Mouse (Mus musculus) bone marrow macrophage, adult 2 months (primary cell): ENCODE measurements around the gene Cadm2. TPM values are rescaled to one million over a fixed set of nuclear protein-coding genes. Genes with fewer than 3 reads are reported as not detected.

ENCODE experiments used
- H3K27ac ChIP-seq: 2 replicates; pipeline ENCODE4 v1.5.1; 2012; ENCODE audit warnings: low read depth, low read length; ENCODE audit not compliant: insufficient read depth
- H3K4me1 ChIP-seq: 2 replicates; pipeline ENCODE4 v1.6.1; 2012; ENCODE audit warnings: low read length; ENCODE audit not compliant: control insufficient read depth, insufficient read depth
- H3K4me3 ChIP-seq: 2 replicates; pipeline ENCODE4 v1.5.1; 2012; ENCODE audit warnings: mild to moderate bottlenecking, low read length, moderate library complexity; ENCODE audit not compliant: insufficient read depth
- CTCF ChIP-seq: IDR thresholded peaks from 2 replicates; pipeline ENCODE4 v1.5.1; 2012; ENCODE audit warnings: low read depth, mild to moderate bottlenecking, low read length, moderate library complexity
- POLR2A ChIP-seq: IDR thresholded peaks from 2 replicates; pipeline ENCODE4 v1.6.1; 2012; ENCODE audit warnings: mild to moderate bottlenecking, low read depth, low read length, borderline replicate concordance
- polyA plus RNA-seq: library from polyadenylated mRNA; stranded (reverse); fragments of >200 nt; gene quantifications from 2 replicates; pipeline ENCODE4 v1.2.4, GENCODE M21; 2012; ENCODE audit not compliant: missing spikeins, insufficient read depth, insufficient read length

Gene Cadm2
- polyA plus RNA-seq, 1 experiment = not detected

GRCm38 (mm10) chr16:67347561-67347960 lies 273.1 kb downstream of the Cadm2 start:
- Histone ChIP-seq H3K27ac (no peak overlapping the region), H3K4me1 (no peaks in the 10 kb centered on the region), H3K4me3 (no peak overlapping the region)
- TF ChIP-seq POLR2A = no peak
- no peak for TF ChIP-seq CTCF

GRCm38 (mm10) chr16:67346621-67347290 lies 274.0 kb downstream of the Cadm2 start:
- TF ChIP-seq POLR2A = no peak
- no peak for TF ChIP-seq CTCF
- Histone ChIP-seq H3K4me3 (no peak overlapping the region), H3K27ac (no peak overlapping the region), H3K4me1 (no peaks in the 10 kb centered on the region)

GRCm38 (mm10) chr16:67344194-67344593 lies 276.5 kb downstream of the Cadm2 start:
- H3K27ac ChIP-seq = no peak overlapping the region

GRCm38 (mm10) chr16:67311033-67311432 lies 309.7 kb downstream of the Cadm2 start:
- Histone ChIP-seq H3K27ac (no peak overlapping the region), H3K4me1 (no peaks in the 10 kb centered on the region), H3K4me3 (no peak overlapping the region)
- TF ChIP-seq CTCF = no peak
- no peak for TF ChIP-seq POLR2A

More at GRCm38 (mm10) chr16:67344194-67344593, 276.5 kb downstream of the Cadm2 start:
- no peak overlapping the region for H3K4me3 ChIP-seq
- TF ChIP-seq POLR2A = no peak
- TF ChIP-seq CTCF = no peak
- H3K4me1 ChIP-seq = no peaks in the 10 kb centered on the region

GRCm38 (mm10) chr16:67284664-67285063 lies 336.0 kb downstream of the Cadm2 start:
- Histone ChIP-seq H3K4me1 (no peaks in the 10 kb centered on the region), H3K4me3 (no peak overlapping the region), H3K27ac (no peak overlapping the region)
- no peak for TF ChIP-seq POLR2A
- no peak for TF ChIP-seq CTCF

GRCm38 (mm10) chr16:67243598-67243997 lies 377.1 kb downstream of the Cadm2 start:
- Histone ChIP-seq H3K4me3 (no peak overlapping the region), H3K4me1 (no peaks in the 10 kb centered on the region), H3K27ac (no peak overlapping the region)
- no peak for TF ChIP-seq CTCF
- TF ChIP-seq POLR2A = no peak

- Histone ChIP-seq H3K27ac (no peak overlapping the region), H3K4me3 (no peak overlapping the region), H3K4me1 (no peaks in the 10 kb centered on the region)
- TF ChIP-seq POLR2A (no peak), CTCF (no peak)
Measured at GRCm38 (mm10) chr16:67234862-67235261, 385.8 kb downstream of the Cadm2 start.

- Histone ChIP-seq H3K4me3 (no peak overlapping the region), H3K4me1 (no peaks in the 10 kb centered on the region), H3K27ac (no peak overlapping the region)
- no peak for TF ChIP-seq POLR2A
- no peak for TF ChIP-seq CTCF
Measured at GRCm38 (mm10) chr16:67226696-67227095, 394.0 kb downstream of the Cadm2 start.

GRCm38 (mm10) chr16:67203329-67203728 lies 417.4 kb downstream of the Cadm2 start:
- Histone ChIP-seq H3K27ac (no peak overlapping the region), H3K4me1 (no peaks in the 10 kb centered on the region), H3K4me3 (no peak overlapping the region)
- TF ChIP-seq CTCF = no peak
- no peak for TF ChIP-seq POLR2A

GRCm38 (mm10) chr16:67192852-67193415 lies 427.8 kb downstream of the Cadm2 start:
- H3K4me1 ChIP-seq = no peaks in the 10 kb centered on the region
- H3K4me3 ChIP-seq = no peak overlapping the region
- TF ChIP-seq CTCF = no peak
- no peak for TF ChIP-seq POLR2A
- H3K27ac ChIP-seq = no peak overlapping the region
